8 mouse cellular contexts compared by ENCODE assay signal in genomic region chr6:34995265-34995681, GRCm38 (mm10). TPM values are rescaled to one million over a fixed set of nuclear protein-coding genes. Genes with fewer than 3 reads are reported as not detected.
A peak's percentile ranks its signal among the peaks of the same experiment; 100 is the strongest.
DNase-seq lines count a peak whose midpoint lies in the region; ATAC-seq and TF ChIP-seq lines count a peak whose summit lies in the region.

No protein-coding gene starts in this region.

- no peak overlapping the region for H3K9ac ChIP-seq in forebrain, embryonic 14.5 days (ENCODE audit: low read length)
- no peak overlapping the region for H3K9ac ChIP-seq in lung, embryonic 14.5 days

- no peaks in the 10 kb centered on the region for H3K27me3 ChIP-seq in forebrain, embryonic 14.5 days (replicated peaks; ENCODE audit: control insufficient read depth, insufficient read depth, low read length)
- no peaks in the 10 kb centered on the region for H3K27me3 ChIP-seq in lung, embryonic 14.5 days (ENCODE audit: insufficient read depth, low read length)
- no peaks in the 10 kb centered on the region for H3K27me3 ChIP-seq in thymus, adult 2 months (ENCODE audit: control insufficient read depth, insufficient read depth, low read length)

- intact Hi-C loops in heart, postnatal 14 days (cut with DNase I) = loop anchor here (2.0 to 5.0 kb wide), 4 partner anchors 58 to 486 kb away; partner anchors contain the start of gene Nup205

- peak; percentile 91 for TF ChIP-seq CTCF in lung, embryonic 14.5 days (IDR thresholded peaks at IDR 0.05; ENCODE audit: low read depth)
- peak; percentile 75 for TF ChIP-seq CTCF in olfactory bulb, adult 2 months (IDR thresholded peaks at IDR 0.05; ENCODE audit: insufficient read depth, low read depth, low read length)
- peak; percentile 65; the same call in 1 of the 2 replicates for TF ChIP-seq CTCF in thymus, adult 2 months (IDR thresholded peaks at IDR 0.05; ENCODE audit: borderline replicate concordance, control insufficient read depth, extremely low read depth, insufficient read depth, low read length, poor library complexity)

- H3K4me2 ChIP-seq in forebrain, embryonic 14.5 days (ENCODE audit: low read length) = peak overlapping the region; percentile 41
- peak overlapping the region; percentile 63 for H3K4me2 ChIP-seq in lung, embryonic 14.5 days

- H3K27ac ChIP-seq in forebrain, embryonic 14.5 days (ENCODE audit: low read depth, low read length) = no peak overlapping the region
- H3K27ac ChIP-seq in lung, embryonic 14.5 days (ENCODE audit: low read depth) = no peak overlapping the region
- no peak overlapping the region for H3K27ac ChIP-seq in olfactory bulb, adult 2 months (ENCODE audit: insufficient read depth, low read depth, low read length)
- H3K27ac ChIP-seq in thymus, adult 2 months (ENCODE audit: control insufficient read depth, insufficient read depth, low read length) = no peak overlapping the region

- ATAC-seq in forebrain, embryonic 14.5 days = peak; percentile 60
- peak; percentile 84 for ATAC-seq in lung, embryonic 14.5 days (ENCODE audit: insufficient read depth)

- TF ChIP-seq POLR2A in olfactory bulb, adult 2 months (IDR thresholded peaks at IDR 0.05; ENCODE audit: insufficient read depth, low read depth, low read length) = no peak
- TF ChIP-seq POLR2A in thymus, adult 2 months (IDR thresholded peaks at IDR 0.05; ENCODE audit: control insufficient read depth, extremely low read depth, insufficient read depth, low read length, poor library complexity) = no peak

- H3K4me1 ChIP-seq in forebrain, embryonic 14.5 days (ENCODE audit: control insufficient read depth, insufficient read depth, low read length) = 0 out of 2 replicates have a peak, but pooled peaks cover 3% of the 10 kb centered on the region
- no peaks in the 10 kb centered on the region; the same call in 1 of the 2 replicates for H3K4me1 ChIP-seq in lung, embryonic 14.5 days (ENCODE audit: insufficient read depth)
- no peaks in the 10 kb centered on the region for H3K4me1 ChIP-seq in olfactory bulb, adult 2 months (ENCODE audit: control insufficient read depth, insufficient read depth, low read length)
- peaks cover 17% of the 10 kb centered on the region for H3K4me1 ChIP-seq in thymus, adult 2 months (replicated peaks; ENCODE audit: control insufficient read depth, insufficient read depth, low read length)

- no peaks in the 10 kb centered on the region for H3K36me3 ChIP-seq in forebrain, embryonic 14.5 days (ENCODE audit: control insufficient read depth, insufficient read depth, low read length)
- no peaks in the 10 kb centered on the region for H3K36me3 ChIP-seq in lung, embryonic 14.5 days (ENCODE audit: insufficient read depth)
- no peaks in the 10 kb centered on the region for H3K36me3 ChIP-seq in thymus, adult 2 months (ENCODE audit: control insufficient read depth, insufficient read depth, low read length)

- 4% methylated on average over 13 of the region's 13 CpGs for WGBS in forebrain, embryonic 14.5 days
- WGBS in lung, embryonic 14.5 days = 6% methylated on average over 13 of the region's 13 CpGs
- 4% methylated on average over 13 of the region's 13 CpGs for WGBS in olfactory bulb, adult 2 months
- 3% methylated on average over 13 of the region's 13 CpGs for WGBS in thymus, adult 2 months

- no peak overlapping the region for H3K4me3 ChIP-seq in forebrain, embryonic 14.5 days (ENCODE audit: low read depth, low read length)
- H3K4me3 ChIP-seq in lung, embryonic 14.5 days (ENCODE audit: low read depth, low read length) = peak overlapping the region; percentile 25
- H3K4me3 ChIP-seq in olfactory bulb, adult 2 months (ENCODE audit: insufficient read depth, low read depth, low read length) = peak overlapping the region; percentile 19; the same call in 1 of the 2 replicates
- H3K4me3 ChIP-seq in thymus, adult 2 months (ENCODE audit: control insufficient read depth, insufficient read depth, low read length) = peak overlapping the region; percentile 32

- no peaks in the 10 kb centered on the region for H3K9me3 ChIP-seq in forebrain, embryonic 14.5 days (replicated peaks; ENCODE audit: control insufficient read depth, low read length)
- H3K9me3 ChIP-seq in lung, embryonic 14.5 days (ENCODE audit: low read depth, low read length) = no peaks in the 10 kb centered on the region

- peak; percentile 96 for DNase-seq in ES-CJ7 (ENCODE audit: low read depth, low spot score)
- peak; percentile 54 for DNase-seq in cerebellum, adult 11 months
- DNase-seq in forebrain, embryonic 14.5 days (ENCODE audit: low spot score) = peak; percentile 84
- DNase-seq in heart, postnatal 14 days = peak; percentile 80 to 88
- peak; percentile 80 for DNase-seq in layer of hippocampus, adult 11-12 months (ENCODE audit: low spot score)
- DNase-seq in lung, embryonic 14.5 days = peak; percentile 97
- DNase-seq in thymus, adult 2 months = peak; percentile 86

RNA-seq across cellular contexts. Expression of gene Slc23a4, which starts 7.1 kb away (rescaled TPM):
- polyA plus RNA-seq in forebrain, embryonic 14.5 days (2014; fragmentation: Nextera tagmentation; extraction: Ambion mirVana) = 0.55 and 0.61 TPM in 2 replicates
- total RNA-seq in heart, postnatal 14 days (2021) = under 1 TPM; 0.61 to 0.69 TPM
- 0.20 and 0.62 TPM in 2 replicates for polyA plus RNA-seq in lung, embryonic 14.5 days (2014; fragmentation: Nextera tagmentation; extraction: Ambion mirVana)
- not detected in 2 replicates for polyA plus RNA-seq in olfactory bulb, adult 2 months (2012; ENCODE audit: insufficient read depth, insufficient read length, low replicate concordance, missing spikeins)
- 8.1 and 11.1 TPM in 2 replicates for polyA plus RNA-seq in thymus, adult 2 months (2012; rRNA removed)
